Mouse (Mus musculus): ENCODE measurements around the gene Srrm2. TPM values are rescaled to one million over a fixed set of nuclear protein-coding genes. Genes with fewer than 3 reads are reported as not detected.

Gene Srrm2
- total RNA-seq (2014; rRNA removed; ENCODE audit: low replicate concordance) (72.8 and 85.9 TPM in 2 replicates), polyA plus RNA-seq (2015; fragmentation: Nextera tagmentation; extraction: Ambion mirVana) (184 and 196 TPM in 2 replicates)

- TF ChIP-seq CTCF (IDR thresholded peaks at IDR 0.05; ENCODE audit: low read depth) (no peak), EP300 (IDR thresholded peaks at IDR 0.05; ENCODE audit: low read depth) (no peak)
- H3K27me3 ChIP-seq (ENCODE audit: control insufficient read depth, insufficient read depth, low read length), result no peaks in the 10 kb centered on the region
- H3K4me3 ChIP-seq (ENCODE audit: low read depth, low read length), result peak within 1 kb of the TSS; percentile 46
- peak within 1 kb of the TSS; percentile 86 for H3K27ac ChIP-seq (ENCODE audit: low read depth)
- no peaks in the 10 kb centered on the region for H3K9me3 ChIP-seq (replicated peaks; ENCODE audit: control insufficient read depth, low read length)
- DNase-seq (ENCODE audit: low spot score) (peak; percentile 51), ATAC-seq (ENCODE audit: insufficient read depth, low read depth) (peak; percentile 70)
- peaks cover 27% of the 10 kb centered on the region for H3K4me1 ChIP-seq (ENCODE audit: control insufficient read depth, insufficient read depth)
- peak within 1 kb of the TSS; percentile 63 for H3K4me2 ChIP-seq (ENCODE audit: low read depth, low read length)
- peak within 1 kb of the TSS; percentile 69 for H3K9ac ChIP-seq (replicated peaks; ENCODE audit: low read depth, low read length)
- H3K36me3 ChIP-seq (replicated peaks; ENCODE audit: control insufficient read depth, insufficient read depth, low read length), result no peaks in the 10 kb centered on the region
- 3% methylated on average over 29 of the region's 29 CpGs for WGBS
Measured at GRCm38 (mm10) chr17:23790269-23791078, at the start of gene Srrm2. Gene Srrm2 (plus strand): TSS chr17:23790532.

GRCm38 (mm10) chr17:23740598-23741021 is 49.7 kb upstream of the Srrm2 start, which contains the start of gene Paqr4:
Gene Paqr4 (minus strand): TSS chr17:23740867.
- Histone ChIP-seq H3K4me3 (ENCODE audit: low read depth, low read length) (peak within 1 kb of the TSS; percentile 55), H3K4me1 (ENCODE audit: control insufficient read depth, insufficient read depth) (peaks cover 15% of the 10 kb centered on the region), H3K9ac (replicated peaks; ENCODE audit: low read depth, low read length) (peak within 1 kb of the TSS; percentile 48), H3K27me3 (ENCODE audit: control insufficient read depth, insufficient read depth, low read length) (peaks cover 51% of the 10 kb centered on the region), H3K27ac (ENCODE audit: low read depth) (peak within 1 kb of the TSS; percentile 30; the same call in 1 of the 2 replicates), H3K4me2 (ENCODE audit: low read depth, low read length) (peak within 1 kb of the TSS; percentile 70), H3K9me3 (replicated peaks; ENCODE audit: control insufficient read depth, low read length) (no peaks in the 10 kb centered on the region), H3K36me3 (replicated peaks; ENCODE audit: control insufficient read depth, insufficient read depth, low read length) (peaks cover 17% of the 10 kb centered on the region)
- DNase-seq (ENCODE audit: low spot score), result no peak
- peak; percentile 22 for ATAC-seq (ENCODE audit: insufficient read depth, low read depth)
- WGBS, result 7% methylated on average over 13 of the region's 13 CpGs
- no peak for TF ChIP-seq EP300 (IDR thresholded peaks at IDR 0.05; ENCODE audit: low read depth)
- no peak for TF ChIP-seq CTCF (IDR thresholded peaks at IDR 0.05; ENCODE audit: low read depth)

- no peak overlapping the region for H3K9ac ChIP-seq (replicated peaks; ENCODE audit: low read depth, low read length)
- H3K36me3 ChIP-seq (replicated peaks; ENCODE audit: control insufficient read depth, insufficient read depth, low read length), result peaks cover 9% of the 10 kb centered on the region; the same call in 1 of the 2 replicates
- no peaks in the 10 kb centered on the region for H3K9me3 ChIP-seq (replicated peaks; ENCODE audit: control insufficient read depth, low read length)
- peaks cover 61% of the 10 kb centered on the region for H3K27me3 ChIP-seq (ENCODE audit: control insufficient read depth, insufficient read depth, low read length)
- H3K4me1 ChIP-seq (ENCODE audit: control insufficient read depth, insufficient read depth), result peaks cover 19% of the 10 kb centered on the region
- H3K27ac ChIP-seq (ENCODE audit: low read depth), result no peak overlapping the region
- no peak for TF ChIP-seq EP300 (IDR thresholded peaks at IDR 0.05; ENCODE audit: low read depth)
- no peak for TF ChIP-seq CTCF (IDR thresholded peaks at IDR 0.05; ENCODE audit: low read depth)
- no peak for DNase-seq (ENCODE audit: low spot score)
- WGBS, result 47% methylated on average over 38 of the region's 38 CpGs
- no peak overlapping the region for H3K4me2 ChIP-seq (ENCODE audit: low read depth, low read length)
- no peak overlapping the region for H3K4me3 ChIP-seq (ENCODE audit: low read depth, low read length)
- ATAC-seq (ENCODE audit: insufficient read depth, low read depth), result no peak
Measured at GRCm38 (mm10) chr17:23741359-23742209, 48.7 kb upstream of the Srrm2 start.

- Histone ChIP-seq H3K4me2 (ENCODE audit: low read depth, low read length) (peak overlapping the region; percentile 2), H3K9me3 (replicated peaks; ENCODE audit: control insufficient read depth, low read length) (no peaks in the 10 kb centered on the region), H3K4me1 (ENCODE audit: control insufficient read depth, insufficient read depth) (peaks cover 19% of the 10 kb centered on the region), H3K27ac (ENCODE audit: low read depth) (no peak overlapping the region), H3K4me3 (ENCODE audit: low read depth, low read length) (no peak overlapping the region), H3K27me3 (ENCODE audit: control insufficient read depth, insufficient read depth, low read length) (peaks cover 66% of the 10 kb centered on the region), H3K9ac (replicated peaks; ENCODE audit: low read depth, low read length) (no peak overlapping the region), H3K36me3 (replicated peaks; ENCODE audit: control insufficient read depth, insufficient read depth, low read length) (0 out of 2 replicates have a peak, but pooled peaks cover 5% of the 10 kb centered on the region)
- ATAC-seq (ENCODE audit: insufficient read depth, low read depth) (no peak), DNase-seq (ENCODE audit: low spot score) (no peak)
- no peak for TF ChIP-seq CTCF (IDR thresholded peaks at IDR 0.05; ENCODE audit: low read depth)
- no peak for TF ChIP-seq EP300 (IDR thresholded peaks at IDR 0.05; ENCODE audit: low read depth)
- WGBS, result 8% methylated on average over 44 of the region's 44 CpGs
Measured at GRCm38 (mm10) chr17:23742210-23742793, 48.0 kb upstream of the Srrm2 start.

GRCm38 (mm10) chr17:23742941-23743340 is 47.4 kb upstream of the Srrm2 start:
- no peaks in the 10 kb centered on the region for H3K9me3 ChIP-seq (replicated peaks; ENCODE audit: control insufficient read depth, low read length)
- no peaks in the 10 kb centered on the region for H3K36me3 ChIP-seq (replicated peaks; ENCODE audit: control insufficient read depth, insufficient read depth, low read length)
- DNase-seq (ENCODE audit: low spot score) (no peak), ATAC-seq (ENCODE audit: insufficient read depth, low read depth) (no peak)
- H3K27me3 ChIP-seq (ENCODE audit: control insufficient read depth, insufficient read depth, low read length), result peaks cover 71% of the 10 kb centered on the region
- WGBS, result 59% methylated on average over 12 of the region's 12 CpGs
- no peak overlapping the region for H3K4me2 ChIP-seq (ENCODE audit: low read depth, low read length)
- TF ChIP-seq EP300 (IDR thresholded peaks at IDR 0.05; ENCODE audit: low read depth) (no peak), CTCF (IDR thresholded peaks at IDR 0.05; ENCODE audit: low read depth) (no peak)
- H3K9ac ChIP-seq (replicated peaks; ENCODE audit: low read depth, low read length), result no peak overlapping the region
- H3K27ac ChIP-seq (ENCODE audit: low read depth), result no peak overlapping the region
- peaks cover 19% of the 10 kb centered on the region for H3K4me1 ChIP-seq (ENCODE audit: control insufficient read depth, insufficient read depth)
- no peak overlapping the region for H3K4me3 ChIP-seq (ENCODE audit: low read depth, low read length)

Measured in heart, postnatal 0 days (tissue).